Mouse (Mus musculus): ENCODE results near the gene 4930556J24Rik. TPM values are rescaled to one million over a fixed set of nuclear protein-coding genes. Genes with fewer than 3 reads are reported as not detected.

The 4930556J24Rik gene
- total RNA-seq (2023): not detected

DNA sequence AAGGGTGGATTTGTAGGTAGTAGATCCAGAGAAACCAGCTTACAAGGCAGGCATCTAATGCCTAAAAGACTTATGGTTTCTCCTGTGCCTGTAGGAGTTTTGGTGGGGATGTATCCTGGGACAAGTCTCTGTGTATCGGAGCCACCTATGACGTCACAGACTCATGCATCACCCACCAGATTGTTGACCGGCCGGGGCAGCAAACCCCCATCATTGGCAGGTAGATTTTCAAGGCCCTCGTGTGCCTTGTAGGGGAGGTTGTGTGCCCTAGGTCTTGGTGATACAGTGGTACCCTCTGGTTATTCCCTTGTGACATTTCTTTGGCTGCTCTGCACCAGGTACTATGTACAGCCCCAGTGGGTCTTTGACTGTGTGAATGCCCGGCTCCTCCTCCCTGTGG lies at the start of gene 4930556J24Rik:
TSS of gene 4930556J24Rik (minus strand) at position 101 of the 400 bp plus-strand sequence.

DNA sequence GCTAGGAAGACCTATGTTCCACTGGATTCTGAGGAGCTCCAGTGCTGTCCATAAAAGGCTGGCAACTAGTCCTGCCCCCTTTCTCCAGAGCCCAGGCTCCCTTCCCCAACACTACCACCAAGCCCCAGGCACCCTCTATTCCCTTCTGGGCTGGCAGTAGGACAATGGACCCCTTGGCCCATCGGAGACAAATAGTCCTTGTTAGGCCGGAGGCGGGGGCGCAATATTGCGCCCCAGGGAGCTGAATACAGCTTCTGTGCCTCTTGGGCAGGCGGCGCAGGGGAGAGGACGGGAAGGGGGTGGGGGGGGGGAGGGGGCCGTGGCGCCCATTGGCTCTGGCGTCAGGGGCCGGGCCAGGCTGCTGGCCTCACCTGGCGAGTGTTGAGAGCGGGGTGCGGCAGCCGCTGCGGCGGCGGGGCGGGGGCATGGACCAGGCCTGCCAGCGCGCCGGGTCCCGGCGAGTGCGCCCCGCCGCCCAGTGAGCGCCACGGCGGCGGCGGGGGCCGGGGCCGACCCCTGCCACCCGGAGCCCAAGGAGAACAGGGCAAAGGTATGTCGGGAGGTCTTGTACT lies 6.8 kb upstream of the 4930556J24Rik start, which contains the start of gene Gal3st1:
TSS of gene Gal3st1 (plus strand) at position 346 of the 572 bp plus-strand sequence.

DNA sequence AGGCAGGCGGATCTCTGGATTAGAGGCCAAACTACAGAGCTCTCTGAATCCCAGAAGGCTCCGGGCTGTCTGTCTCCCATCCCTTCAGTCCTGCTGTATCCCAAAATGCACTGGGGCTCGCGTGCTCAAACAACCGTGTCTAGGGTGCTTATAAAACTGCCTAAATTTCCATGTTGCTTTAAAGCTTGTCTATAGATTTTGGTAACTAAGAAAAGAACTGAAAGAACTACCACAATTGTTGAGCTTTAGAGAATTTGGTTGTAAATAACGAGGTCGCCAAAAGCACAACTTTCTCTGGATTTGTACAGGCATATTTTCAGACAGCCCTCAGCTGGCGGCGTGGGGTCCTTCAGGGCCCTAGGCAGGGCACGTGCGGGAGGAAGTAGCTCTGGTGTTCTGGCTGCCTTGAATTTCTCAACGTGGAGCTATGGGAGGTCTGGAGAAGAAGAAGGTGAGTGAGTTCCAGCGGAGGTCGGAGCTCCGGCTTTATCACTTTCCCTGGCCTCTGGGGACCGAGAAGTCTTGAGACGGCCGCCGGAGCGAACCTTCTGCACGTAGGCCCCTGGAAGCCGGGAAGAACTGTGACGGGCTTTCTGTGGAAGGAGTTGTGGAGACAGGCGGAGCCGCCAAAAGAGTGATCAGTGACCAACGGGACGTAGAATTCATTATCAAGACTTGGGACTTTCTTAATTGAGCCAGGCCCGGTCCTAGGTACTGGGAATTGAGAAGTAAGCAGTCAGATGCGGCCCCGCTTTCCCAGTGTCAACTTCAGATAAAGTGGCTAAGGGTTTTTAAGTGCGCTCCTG lies 12.8 kb downstream of the 4930556J24Rik start, which contains the start of gene Pes1:
TSS of gene Pes1 (plus strand) at position 366 of the 806 bp plus-strand sequence.

DNA sequence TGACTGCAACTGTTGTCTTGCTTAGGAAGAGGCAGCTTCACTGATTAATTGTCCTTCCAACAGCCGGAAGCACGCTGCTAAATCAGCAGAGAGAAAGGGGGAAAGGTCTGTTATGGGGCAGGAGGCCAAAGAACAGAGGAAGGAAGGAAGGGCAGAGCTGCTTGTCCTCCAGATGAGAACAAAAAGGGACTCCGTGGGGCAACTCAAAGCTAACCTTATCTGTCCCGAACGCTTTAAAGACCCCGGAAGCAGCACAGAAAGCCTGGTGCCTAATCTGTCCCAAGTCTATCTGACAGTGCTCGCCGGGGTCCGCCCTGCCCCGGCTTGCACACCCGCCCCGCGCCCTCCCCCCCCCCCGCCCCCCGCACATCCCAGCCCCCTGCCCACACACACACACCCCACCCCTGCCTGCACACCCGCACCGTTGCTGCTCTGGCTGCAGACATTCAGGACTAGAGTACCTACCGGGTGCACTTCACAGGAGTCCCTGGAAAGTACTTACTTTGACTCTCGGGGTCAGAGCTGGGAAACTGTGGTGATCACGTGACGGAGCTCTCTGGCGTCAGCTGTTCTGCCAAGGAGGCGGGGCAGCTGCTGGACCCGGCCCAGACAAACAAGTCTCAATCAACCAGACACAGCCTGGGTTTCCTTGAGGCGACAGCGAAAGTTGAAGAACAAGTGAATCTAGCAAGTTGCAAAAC lies 44.9 kb downstream of the 4930556J24Rik start, which contains the start of gene Tcn2:
TSS of gene Tcn2 (minus strand) at position 649 of the 701 bp plus-strand sequence.

DNA sequence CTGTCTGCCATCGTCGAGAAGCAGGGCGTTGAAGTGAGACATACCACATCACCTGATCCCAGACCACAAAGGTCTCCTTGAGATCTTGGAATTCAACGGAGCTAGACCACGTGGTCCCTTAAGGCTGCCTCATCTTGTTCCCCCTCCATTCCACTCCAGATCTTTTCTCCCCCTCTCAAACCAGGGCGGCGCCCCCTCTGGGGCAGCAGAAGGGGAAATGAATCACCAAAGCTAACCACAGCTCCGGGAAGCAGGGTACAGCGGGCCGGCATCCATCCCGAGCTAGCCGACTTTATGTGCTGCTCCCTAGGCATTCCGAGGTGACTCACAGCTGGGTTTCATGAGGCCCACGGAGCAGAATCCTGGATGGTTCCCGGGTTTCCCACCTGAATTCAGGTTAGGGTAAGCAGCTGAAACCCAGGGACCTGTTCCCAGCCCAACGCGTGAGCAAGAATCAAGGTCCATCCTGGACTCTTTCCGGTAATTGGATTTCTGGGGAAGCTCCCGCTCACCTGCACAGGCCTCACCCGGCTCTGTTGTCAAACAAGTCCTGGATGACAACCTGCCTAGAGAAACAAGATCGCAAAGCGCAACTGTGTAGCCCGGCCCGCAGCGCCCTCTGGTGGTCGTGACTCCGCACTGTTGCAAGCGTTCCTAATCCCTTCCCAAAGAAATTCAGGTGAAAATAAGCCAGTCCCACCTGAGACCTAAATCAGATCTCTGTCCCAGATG lies 62.3 kb downstream of the 4930556J24Rik start, which contains the start of gene Slc35e4:
TSS of gene Slc35e4 (minus strand) at position 556 of the 732 bp plus-strand sequence.

DNA sequence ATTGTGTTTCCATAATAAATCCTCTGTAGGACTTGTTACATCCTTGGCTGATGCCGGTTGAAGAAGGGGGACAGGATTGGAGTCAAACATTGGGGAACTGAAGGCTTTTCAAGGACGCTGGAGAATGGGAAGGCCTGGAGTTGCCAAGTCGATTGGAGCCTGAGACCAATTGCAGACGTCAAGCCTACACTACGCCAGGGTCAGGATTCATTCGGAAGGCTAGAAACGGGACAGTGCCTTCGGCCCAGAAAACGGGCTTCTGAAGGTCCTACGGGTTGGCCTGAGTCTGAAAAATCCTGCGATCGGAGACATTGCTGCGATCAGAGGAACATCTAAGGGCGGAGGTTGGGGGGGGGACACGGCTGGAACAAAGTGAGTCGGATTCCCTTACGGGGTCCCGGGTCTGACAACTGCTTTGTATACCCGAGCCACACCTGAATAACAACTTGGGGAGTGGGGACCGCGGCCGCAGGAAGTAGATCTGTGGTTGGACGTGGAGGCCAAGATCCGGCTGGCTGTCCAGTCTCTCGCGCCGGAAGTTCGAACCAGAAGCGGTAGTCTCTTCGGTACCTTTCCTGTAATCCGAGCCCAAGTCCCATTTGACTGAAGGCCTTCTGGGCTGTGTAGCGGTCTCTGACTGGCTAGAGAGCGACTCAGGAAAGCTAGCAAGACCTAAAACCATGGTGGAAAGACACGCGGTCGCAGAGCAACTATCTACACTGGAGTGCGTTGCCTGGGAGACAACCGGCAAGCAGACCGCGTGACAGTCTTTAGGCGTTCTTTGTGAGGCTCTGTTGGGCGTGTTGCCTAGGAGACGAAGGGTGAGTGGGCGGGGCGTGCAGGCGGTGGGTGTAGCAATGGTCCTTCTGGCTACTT lies 81.9 kb downstream of the 4930556J24Rik start, which contains the start of the genes 4921536K21Rik and Dusp18:
TSS of gene 4921536K21Rik (minus strand) at position 693 of the 876 bp plus-strand sequence.
TSS of gene Dusp18 (plus strand) at position 835 of the 876 bp plus-strand sequence.

Other genes with a start within 250 kb of the 4930556J24Rik start
- not detected for gene Osbp2, start 112.9 kb downstream of the 4930556J24Rik start, total RNA-seq (2023)
- 1 to 10 TPM; 1.3 to 1.9 TPM for gene 4921536K21Rik, start 81.7 kb downstream of the 4930556J24Rik start, total RNA-seq (2023)
- gene Dusp18, start 81.5 kb downstream of the 4930556J24Rik start, total RNA-seq (2023): 10 to 100 TPM; 10.5 to 11.7 TPM
- gene Slc35e4, start 62.1 kb downstream of the 4930556J24Rik start, total RNA-seq (2023): 10 to 100 TPM; 27.1 to 29.5 TPM
- gene Tcn2, start 44.6 kb downstream of the 4930556J24Rik start, total RNA-seq (2023): 100 to 1,000 TPM; 108 to 152 TPM
- 10 to 100 TPM; 62.3 to 64.0 TPM for gene Pes1, start 12.8 kb downstream of the 4930556J24Rik start, total RNA-seq (2023)
- gene Gal3st1, start 6.9 kb upstream of the 4930556J24Rik start, total RNA-seq (2023): not detected
- not detected for gene Sec14l4, start 54.7 kb upstream of the 4930556J24Rik start, total RNA-seq (2023)
- not detected for gene Sec14l3, start 88.1 kb upstream of the 4930556J24Rik start, total RNA-seq (2023)
- under 1 TPM; 0.47 to 0.88 TPM for gene Mtfp1, start 118.7 kb upstream of the 4930556J24Rik start, total RNA-seq (2023)
- gene Sec14l2, start 146.6 kb upstream of the 4930556J24Rik start, total RNA-seq (2023): under 1 TPM in 1 of 2 experiments, not detected in 1; 0.33 TPM
- 10 to 100 TPM; 21.5 to 30.7 TPM for gene Rnf215, start 158.4 kb upstream of the 4930556J24Rik start, total RNA-seq (2023)
- gene Ccdc157, start 183.5 kb upstream of the 4930556J24Rik start, total RNA-seq (2023): 1 to 10 TPM; 1.0 to 1.1 TPM
- gene Sf3a1, start 183.6 kb upstream of the 4930556J24Rik start, total RNA-seq (2023): 10 to 100 TPM; 29.3 to 31.8 TPM
- gene Tbc1d10a, start 210.0 kb upstream of the 4930556J24Rik start, total RNA-seq (2023): 10 to 100 TPM; 36.5 to 38.7 TPM
- gene Castor1, start 241.4 kb upstream of the 4930556J24Rik start, total RNA-seq (2023): 1 to 10 TPM; 2.6 to 4.3 TPM

Measured in monocyte, adult 59 days (primary cell).